Mouse (Mus musculus): ENCODE results near the gene Olfr364-ps1.

DNA sequence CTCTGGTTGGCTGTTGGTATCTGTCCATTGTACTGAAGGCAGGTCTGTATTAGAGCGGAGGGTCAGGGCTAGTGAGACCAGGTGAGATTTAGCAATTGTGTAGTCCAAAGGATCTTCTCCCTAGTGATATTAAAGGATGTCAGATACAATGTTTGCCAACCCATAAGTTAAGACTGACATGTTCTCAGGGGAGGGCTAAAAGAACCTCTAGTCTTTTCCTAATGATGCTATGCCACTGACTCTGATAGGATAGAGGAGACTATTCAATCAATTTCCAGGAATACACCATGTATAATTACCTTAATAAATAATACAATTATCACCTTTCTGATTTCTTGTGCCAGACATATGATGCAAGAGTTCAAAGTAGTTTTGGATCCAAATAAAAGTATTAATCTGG is 21.3 kb upstream of the Olfr364-ps1 start, which contains the start of gene Olfr362:
- no peak for TF ChIP-seq ZC3H11A (IDR thresholded peaks at IDR 0.05; ENCODE audit: low read depth, low read length)
- TF ChIP-seq RCOR1 (conservative IDR thresholded peaks at IDR 0.05; ENCODE audit: low read depth, low read length): no peak
- no peak for TF ChIP-seq MAZ (IDR thresholded peaks at IDR 0.05; ENCODE audit: low read depth, low read length)
- TF ChIP-seq CTCF (conservative IDR thresholded peaks at IDR 0.05 in 1 of 2, IDR thresholded peaks at IDR 0.05 in 1 of 2; ENCODE audit: low read depth in 2 of 2, low read length in 2 of 2): no peak
- no peak for TF ChIP-seq JUND (conservative IDR thresholded peaks at IDR 0.05; ENCODE audit: low read depth, low read length)
- TF ChIP-seq ETS1 (conservative IDR thresholded peaks at IDR 0.05; ENCODE audit: low read depth, low read length): no peak
